Mouse (Mus musculus) thymus, adult 2 months (tissue): ENCODE measurements around the gene Phf20. TPM values are rescaled to one million over a fixed set of nuclear protein-coding genes. Genes with fewer than 3 reads are reported as not detected.

ENCODE experiments used
- DNase-seq: peaks from one replicate; pipeline ENCODE4 v3.0.0; 2021
- H3K27ac ChIP-seq: fragments of 200-500 bp; 2 replicates; pipeline ENCODE4 v1.5.1; 2012; ENCODE audit warnings: low read length, control low read depth; ENCODE audit not compliant: control insufficient read depth, insufficient read depth
- H3K27me3 ChIP-seq: fragments of 200-500 bp; 2 replicates; pipeline ENCODE4 v1.6.1; 2012; ENCODE audit warnings: mild to moderate bottlenecking, low read length, moderate library complexity, mixed read lengths; ENCODE audit not compliant: control insufficient read depth, insufficient read depth
- H3K36me3 ChIP-seq: fragments of 200-500 bp; 2 replicates; pipeline ENCODE4 v1.6.1; 2012; ENCODE audit warnings: mild to moderate bottlenecking, low read length, moderate library complexity; ENCODE audit not compliant: control insufficient read depth, insufficient read depth
- H3K4me1 ChIP-seq: fragments of 200-500 bp; replicated peaks from 2 replicates; pipeline ENCODE4 v1.6.1; 2012; ENCODE audit warnings: low read length; ENCODE audit not compliant: control insufficient read depth, insufficient read depth
- H3K4me3 ChIP-seq: fragments of 200-500 bp; 2 replicates; pipeline ENCODE4 v1.5.1; 2012; ENCODE audit warnings: mild to moderate bottlenecking, low read length, control low read depth, moderate library complexity; ENCODE audit not compliant: control insufficient read depth, insufficient read depth
- CTCF ChIP-seq: fragments of 200-500 bp; IDR thresholded peaks from 2 replicates; pipeline ENCODE4 v1.5.1; 2012; ENCODE audit warnings: mild to moderate bottlenecking, control low read depth, low read length, moderate library complexity, borderline replicate concordance; ENCODE audit not compliant: control insufficient read depth, poor library complexity, insufficient read depth; ENCODE audit errors: extremely low read depth
- POLR2A ChIP-seq: fragments of 200-500 bp; IDR thresholded peaks from 2 replicates; pipeline ENCODE4 v1.6.1; 2012; ENCODE audit warnings: mild to moderate bottlenecking, low read length, control low read depth, moderate library complexity; ENCODE audit not compliant: control insufficient read depth, poor library complexity, insufficient read depth; ENCODE audit errors: extremely low read depth
- WGBS: fragments of 180-500 bp; shearing (Covaris S2); methylation state at CpG from one replicate; pipeline ENCODE4 v1.1.7; 2018; 5-methylcytosine and 5-hydroxymethylcytosine counted together
- polyA plus RNA-seq: library from polyadenylated mRNA; depleted of rRNA; stranded (reverse); fragments of >200 nt; gene quantifications from 2 replicates; pipeline ENCODE4 v1.2.3, GENCODE M21; 2012

The Phf20 gene
- polyA plus RNA-seq, 1 experiment = 23.1 TPM

GRCm38 (mm10) chr2:156310945-156311344 is 114.7 kb downstream of the Phf20 start:
- H3K4me3 ChIP-seq = no peak overlapping the region
- 92% methylated on average over 5 of the region's 5 CpGs for WGBS
- H3K4me1 ChIP-seq = no peaks in the 10 kb centered on the region; the same call in 1 of the 2 replicates
- no peak for DNase-seq
- no peaks in the 10 kb centered on the region for H3K27me3 ChIP-seq
- no peak for TF ChIP-seq POLR2A
- TF ChIP-seq CTCF = no peak
- no peak overlapping the region for H3K27ac ChIP-seq
- no peaks in the 10 kb centered on the region for H3K36me3 ChIP-seq

DNA sequence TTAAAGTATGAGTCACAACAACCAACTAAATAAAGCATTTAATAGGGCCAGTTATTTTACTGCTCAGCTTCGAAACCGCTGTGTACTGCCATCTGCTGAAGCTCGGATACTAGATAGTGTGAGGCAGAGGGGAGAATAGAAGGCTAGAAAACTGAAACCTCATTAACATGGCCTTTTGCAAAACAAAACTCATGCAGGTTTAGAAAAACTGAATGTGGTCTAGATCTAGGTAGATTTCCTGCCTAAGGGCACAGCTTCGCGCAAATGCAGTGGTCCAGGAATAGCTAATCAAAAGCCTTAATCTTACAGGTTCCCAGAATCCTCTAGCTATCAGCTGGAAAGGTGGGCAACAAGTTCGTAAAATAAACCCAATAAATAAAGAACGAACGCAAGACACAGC is 115.2 kb downstream of the Phf20 start:
- H3K4me3 ChIP-seq = peak overlapping the region; percentile 90
- 20% methylated on average over 8 of the region's 8 CpGs for WGBS

DNA sequence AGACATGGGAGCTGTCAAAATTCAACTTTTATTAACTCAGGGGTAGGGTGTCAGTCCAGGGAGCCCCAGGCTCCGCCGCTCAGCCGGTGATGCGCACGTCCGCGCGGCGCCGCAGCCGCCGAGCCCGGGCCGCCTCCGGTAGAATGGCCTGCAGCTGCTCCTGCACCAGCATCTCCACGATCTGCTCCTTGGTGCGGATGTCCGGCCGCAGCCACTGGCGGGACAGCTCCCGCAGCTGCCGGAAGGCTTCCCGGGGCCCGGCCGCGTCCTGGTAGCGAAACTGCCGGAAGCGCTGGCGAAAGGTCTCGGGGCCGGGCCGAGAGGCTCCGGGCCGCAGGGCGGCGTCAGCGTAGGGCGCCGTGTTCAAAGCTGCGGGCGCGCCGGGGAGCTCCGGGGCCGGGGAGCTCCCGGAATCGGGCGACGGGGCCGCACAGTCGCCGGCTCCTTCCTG is 115.6 kb downstream of the Phf20 start:
- no peaks in the 10 kb centered on the region for H3K27me3 ChIP-seq
- WGBS = 1% methylated on average over 53 of the region's 53 CpGs
- peak; percentile 68 for DNase-seq
- TF ChIP-seq POLR2A = no peak
- no peak for TF ChIP-seq CTCF
- H3K27ac ChIP-seq = peak overlapping the region; percentile 53
- no peaks in the 10 kb centered on the region; the same call in 1 of the 2 replicates for H3K4me1 ChIP-seq
- H3K36me3 ChIP-seq = no peaks in the 10 kb centered on the region
- peak overlapping the region; percentile 90 for H3K4me3 ChIP-seq

More for the DNA sequence above, 115.2 kb downstream of the Phf20 start:
- H3K36me3 ChIP-seq = no peaks in the 10 kb centered on the region
- TF ChIP-seq POLR2A = no peak
- TF ChIP-seq CTCF = no peak
- no peaks in the 10 kb centered on the region for H3K27me3 ChIP-seq
- H3K4me1 ChIP-seq = no peaks in the 10 kb centered on the region; the same call in 1 of the 2 replicates
- no peak for DNase-seq
- H3K27ac ChIP-seq = peak overlapping the region; percentile 53; the same call in 1 of the 2 replicates

DNA sequence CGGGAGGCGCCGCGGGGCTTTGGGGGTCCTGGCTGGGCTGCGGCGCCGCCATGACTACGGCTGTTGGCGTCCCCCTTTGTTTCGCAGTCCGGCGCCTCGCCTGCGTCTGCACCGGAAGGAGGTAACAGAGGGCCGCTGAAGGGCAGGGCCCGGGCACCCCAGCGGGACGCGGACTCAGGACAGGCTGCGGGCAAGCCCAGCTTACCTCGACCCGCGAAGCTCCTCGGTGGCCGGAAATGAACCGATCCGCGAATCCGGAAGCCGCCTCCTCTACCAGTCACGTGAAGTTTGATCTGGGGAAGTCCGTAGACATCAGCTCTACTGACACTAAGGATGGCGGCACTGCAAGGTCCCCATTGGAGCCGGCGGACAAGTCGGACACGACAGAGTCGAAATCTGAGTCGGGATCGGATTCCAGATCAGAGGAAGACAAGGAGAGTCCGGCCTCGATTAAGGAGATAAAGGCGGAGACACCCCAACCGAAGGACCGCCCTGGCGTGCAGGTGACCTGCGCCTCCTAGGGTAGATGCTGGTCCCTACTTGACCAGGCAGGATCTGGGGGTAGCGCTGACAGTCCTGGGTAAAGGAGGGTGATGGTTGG is 116.1 kb downstream of the Phf20 start, which contains the start of the genes Cnbd2 and Scand1:
Gene Cnbd2, plus strand, starts transcription at position 3 of the 601 bp plus-strand sequence.
Gene Scand1, minus strand, starts transcription at position 408 of the 601 bp plus-strand sequence.
- H3K36me3 ChIP-seq = no peaks in the 10 kb centered on the region
- under 1% methylated on average over 49 of the region's 49 CpGs for whole genome bisulfite sequencing
- no peaks in the 10 kb centered on the region; the same call in 1 of the 2 replicates for H3K4me1 ChIP-seq
- peak; percentile 82 for DNase-seq
- no peak for TF ChIP-seq CTCF
- TF ChIP-seq POLR2A = peak; percentile 90; the same call in 1 of the 2 replicates
- H3K27me3 ChIP-seq = no peaks in the 10 kb centered on the region
- H3K4me3 ChIP-seq = peak within 1 kb of the TSS; percentile 90
- H3K27ac ChIP-seq = peak within 1 kb of the TSS; percentile 53

GRCm38 (mm10) chr2:156313153-156313552 is 116.9 kb downstream of the Phf20 start:
- WGBS = 52% methylated on average over 3 of the region's 3 CpGs
- H3K27ac ChIP-seq = no peak overlapping the region
- H3K4me3 ChIP-seq = no peak overlapping the region

GRCm38 (mm10) chr2:156314811-156315210 is 118.5 kb downstream of the Phf20 start:
- no peak for TF ChIP-seq POLR2A
- TF ChIP-seq CTCF = no peak
- 98% methylated on average over 6 of the region's 6 CpGs for WGBS
- Histone ChIP-seq H3K27ac (no peak overlapping the region), H3K27me3 (no peaks in the 10 kb centered on the region), H3K36me3 (no peaks in the 10 kb centered on the region), H3K4me1 (no peaks in the 10 kb centered on the region; the same call in 1 of the 2 replicates), H3K4me3 (no peak overlapping the region)
- DNase-seq = no peak

More at GRCm38 (mm10) chr2:156313153-156313552, 116.9 kb downstream of the Phf20 start:
- no peaks in the 10 kb centered on the region for H3K36me3 ChIP-seq
- DNase-seq = no peak
- H3K4me1 ChIP-seq = no peaks in the 10 kb centered on the region; the same call in 1 of the 2 replicates
- no peaks in the 10 kb centered on the region for H3K27me3 ChIP-seq
- TF ChIP-seq CTCF (no peak), POLR2A (no peak)
